Mouse (Mus musculus): Measurements from ENCODE around the gene Gm973. TPM values are rescaled to one million over a fixed set of nuclear protein-coding genes. Genes with fewer than 3 reads are reported as not detected.

Gm973 gene
- polyA plus RNA-seq, 1 experiment, result not detected

DNA sequence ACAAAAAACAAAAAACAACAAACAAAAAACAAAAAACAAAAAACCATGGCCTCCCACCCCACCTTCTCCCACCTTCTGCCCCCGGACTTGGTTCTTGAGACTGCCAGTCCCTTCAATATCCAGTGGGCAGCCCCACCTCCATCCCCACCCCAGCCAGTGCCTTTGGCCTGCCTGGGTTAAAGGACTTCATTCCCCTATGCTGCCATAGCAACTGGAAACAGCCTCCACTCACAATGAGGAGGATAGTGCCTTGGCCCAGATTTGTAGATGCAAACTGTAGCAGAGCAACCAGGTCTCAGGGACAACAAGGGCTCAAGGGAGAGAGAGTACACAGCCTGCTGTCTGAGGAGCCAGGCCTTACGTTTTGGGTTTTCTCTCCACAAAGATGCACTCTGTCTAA lies 8.0 kb downstream of the Gm973 start:
- no peak for TF ChIP-seq MAX (IDR thresholded peaks at IDR 0.05)
- TF ChIP-seq MYOG (IDR thresholded peaks at IDR 0.05; ENCODE audit: control insufficient read depth, extremely low read depth, insufficient read length), result no peak
- no peak for TF ChIP-seq FOSL1 (IDR thresholded peaks at IDR 0.05; ENCODE audit: insufficient read depth, low read length, poor library complexity, severe bottlenecking)
- no peak for TF ChIP-seq CTCF (IDR thresholded peaks at IDR 0.05; ENCODE audit: control insufficient read depth, insufficient read depth, insufficient read length)
- no peak for TF ChIP-seq MYOD1 (IDR thresholded peaks at IDR 0.05; ENCODE audit: control insufficient read depth, insufficient read length, low read depth)
- TF ChIP-seq USF1 (IDR thresholded peaks at IDR 0.05; ENCODE audit: low read depth), result no peak
- no peak for TF ChIP-seq CEBPB (IDR thresholded peaks at IDR 0.05; ENCODE audit: low read depth)

GRCm38 (mm10) chr1:59524759-59525158 lies 8.7 kb downstream of the Gm973 start:
- H3K4me3 ChIP-seq (ENCODE audit: insufficient read depth, poor library complexity, severe bottlenecking), result no peak overlapping the region
- no peaks in the 10 kb centered on the region for H3K79me3 ChIP-seq (ENCODE audit: low read depth)
- H3K79me2 ChIP-seq (ENCODE audit: control insufficient read depth, insufficient read depth), result no peaks in the 10 kb centered on the region
- H3K27me3 ChIP-seq (ENCODE audit: control insufficient read depth, insufficient read depth, insufficient read length), result no peaks in the 10 kb centered on the region
- TF ChIP-seq MYOD1 (IDR thresholded peaks at IDR 0.05; ENCODE audit: control insufficient read depth, insufficient read length, low read depth) (no peak), MAX (IDR thresholded peaks at IDR 0.05) (no peak), FOSL1 (IDR thresholded peaks at IDR 0.05; ENCODE audit: insufficient read depth, low read length, poor library complexity, severe bottlenecking) (no peak), CEBPB (IDR thresholded peaks at IDR 0.05; ENCODE audit: low read depth) (no peak), CTCF (IDR thresholded peaks at IDR 0.05; ENCODE audit: control insufficient read depth, insufficient read depth, insufficient read length) (no peak), MYOG (IDR thresholded peaks at IDR 0.05; ENCODE audit: control insufficient read depth, extremely low read depth, insufficient read length) (no peak), USF1 (IDR thresholded peaks at IDR 0.05; ENCODE audit: low read depth) (no peak)
- no peaks in the 10 kb centered on the region for H3K36me3 ChIP-seq (ENCODE audit: control insufficient read depth, insufficient read depth)
- no peak overlapping the region for H3ac ChIP-seq (ENCODE audit: control insufficient read depth, insufficient read length, low read depth)

More for the DNA sequence above, 8.0 kb downstream of the Gm973 start:
- no peak overlapping the region for H3ac ChIP-seq (ENCODE audit: control insufficient read depth, insufficient read length, low read depth)
- H3K79me3 ChIP-seq (ENCODE audit: low read depth), result no peaks in the 10 kb centered on the region
- no peaks in the 10 kb centered on the region for H3K27me3 ChIP-seq (ENCODE audit: control insufficient read depth, insufficient read depth, insufficient read length)
- H3K79me2 ChIP-seq (ENCODE audit: control insufficient read depth, insufficient read depth), result no peaks in the 10 kb centered on the region
- H3K36me3 ChIP-seq (ENCODE audit: control insufficient read depth, insufficient read depth), result no peaks in the 10 kb centered on the region
- no peak overlapping the region for H3K4me3 ChIP-seq (ENCODE audit: insufficient read depth, poor library complexity, severe bottlenecking)

DNA sequence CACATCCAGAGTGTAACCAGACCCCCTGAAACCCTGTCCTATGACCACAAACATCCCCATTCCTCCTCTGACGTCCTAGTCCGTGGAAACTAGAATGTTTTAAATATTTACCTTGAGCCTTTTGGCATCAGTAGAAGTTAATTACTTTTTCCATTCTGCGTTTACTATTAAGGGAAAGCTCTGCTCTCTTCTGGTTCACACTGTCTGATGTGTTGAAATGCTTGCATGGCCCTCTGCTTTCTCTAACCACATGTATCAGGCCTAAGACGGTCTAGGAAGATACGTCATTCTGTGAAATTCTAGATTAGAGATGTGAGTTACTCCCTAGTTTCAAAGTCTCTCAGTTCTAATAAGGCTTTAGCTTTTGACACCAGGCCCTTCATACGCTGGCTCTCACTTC lies 11.2 kb downstream of the Gm973 start:
- TF ChIP-seq MYOG (IDR thresholded peaks at IDR 0.05; ENCODE audit: control insufficient read depth, extremely low read depth, insufficient read length) (no peak), MYOD1 (IDR thresholded peaks at IDR 0.05; ENCODE audit: control insufficient read depth, insufficient read length, low read depth) (no peak), USF1 (IDR thresholded peaks at IDR 0.05; ENCODE audit: low read depth) (no peak), MAX (IDR thresholded peaks at IDR 0.05) (no peak), CTCF (IDR thresholded peaks at IDR 0.05; ENCODE audit: control insufficient read depth, insufficient read depth, insufficient read length) (no peak), CEBPB (IDR thresholded peaks at IDR 0.05; ENCODE audit: low read depth) (no peak), FOSL1 (IDR thresholded peaks at IDR 0.05; ENCODE audit: insufficient read depth, low read length, poor library complexity, severe bottlenecking) (no peak)
- Histone ChIP-seq H3ac (ENCODE audit: control insufficient read depth, insufficient read length, low read depth) (no peak overlapping the region), H3K36me3 (ENCODE audit: control insufficient read depth, insufficient read depth) (no peaks in the 10 kb centered on the region), H3K4me3 (ENCODE audit: insufficient read depth, poor library complexity, severe bottlenecking) (no peak overlapping the region), H3K79me3 (ENCODE audit: low read depth) (no peaks in the 10 kb centered on the region), H3K79me2 (ENCODE audit: control insufficient read depth, insufficient read depth) (no peaks in the 10 kb centered on the region), H3K27me3 (ENCODE audit: control insufficient read depth, insufficient read depth, insufficient read length) (no peaks in the 10 kb centered on the region)

DNA sequence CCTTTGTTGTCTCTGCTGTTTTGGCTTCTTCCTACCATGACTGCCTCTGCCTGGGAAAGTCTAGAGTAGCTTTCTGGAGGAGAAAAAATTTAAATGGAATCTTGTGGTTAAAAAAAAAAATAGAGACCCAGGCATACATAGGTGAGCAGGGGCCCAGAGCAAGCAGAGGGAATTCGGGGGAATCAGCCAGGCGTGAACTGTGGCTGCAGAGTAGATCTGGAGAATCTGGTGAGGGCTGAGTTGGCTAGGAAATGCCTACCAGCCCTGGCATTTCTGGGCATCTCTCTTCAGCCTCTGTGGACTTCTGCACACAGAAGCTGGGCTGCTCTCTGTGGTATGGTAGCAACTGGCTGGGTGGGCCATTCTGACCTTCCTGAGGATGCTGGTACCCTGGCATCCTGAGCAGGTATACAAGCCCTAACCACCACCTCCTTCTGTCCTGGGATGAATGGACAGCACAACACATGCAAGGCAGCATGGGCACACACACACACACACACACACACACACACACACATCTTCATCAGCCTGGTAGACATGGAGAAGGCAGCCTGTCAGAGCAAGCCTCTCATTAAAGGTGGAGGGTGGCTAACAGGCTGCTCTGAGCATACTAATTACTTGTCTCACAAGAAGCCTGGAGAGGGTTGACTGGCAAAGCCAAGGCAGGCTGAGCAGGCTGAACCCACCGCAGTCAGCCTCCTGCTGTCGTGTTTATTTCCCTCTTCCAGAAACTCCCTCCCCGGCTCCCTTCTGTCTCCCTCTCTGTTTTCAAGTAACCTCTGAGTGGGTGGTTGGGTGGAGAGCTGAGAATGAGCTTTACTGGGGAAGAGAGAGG lies 19.1 kb downstream of the Gm973 start:
- Histone ChIP-seq H3K79me2 (ENCODE audit: control insufficient read depth, insufficient read depth) (no peaks in the 10 kb centered on the region), H3K27me3 (ENCODE audit: control insufficient read depth, insufficient read depth, insufficient read length) (peaks cover 3% of the 10 kb centered on the region), H3K4me3 (ENCODE audit: insufficient read depth, poor library complexity, severe bottlenecking) (no peak overlapping the region), H3ac (ENCODE audit: control insufficient read depth, insufficient read length, low read depth) (no peak overlapping the region), H3K79me3 (ENCODE audit: low read depth) (no peaks in the 10 kb centered on the region), H3K36me3 (ENCODE audit: control insufficient read depth, insufficient read depth) (no peaks in the 10 kb centered on the region)
- TF ChIP-seq USF1 (IDR thresholded peaks at IDR 0.05; ENCODE audit: low read depth) (no peak), MYOG (IDR thresholded peaks at IDR 0.05; ENCODE audit: control insufficient read depth, extremely low read depth, insufficient read length) (no peak), FOSL1 (IDR thresholded peaks at IDR 0.05; ENCODE audit: insufficient read depth, low read length, poor library complexity, severe bottlenecking) (no peak), MAX (IDR thresholded peaks at IDR 0.05) (no peak), CEBPB (IDR thresholded peaks at IDR 0.05; ENCODE audit: low read depth) (no peak), MYOD1 (IDR thresholded peaks at IDR 0.05; ENCODE audit: control insufficient read depth, insufficient read length, low read depth) (no peak), CTCF (IDR thresholded peaks at IDR 0.05; ENCODE audit: control insufficient read depth, insufficient read depth, insufficient read length) (no peak)

GRCm38 (mm10) chr1:59538381-59538780 lies 22.3 kb downstream of the Gm973 start:
- no peaks in the 10 kb centered on the region for H3K79me3 ChIP-seq (ENCODE audit: low read depth)
- TF ChIP-seq FOSL1 (IDR thresholded peaks at IDR 0.05; ENCODE audit: insufficient read depth, low read length, poor library complexity, severe bottlenecking) (no peak), CEBPB (IDR thresholded peaks at IDR 0.05; ENCODE audit: low read depth) (no peak), MAX (IDR thresholded peaks at IDR 0.05) (no peak), USF1 (IDR thresholded peaks at IDR 0.05; ENCODE audit: low read depth) (no peak), CTCF (IDR thresholded peaks at IDR 0.05; ENCODE audit: control insufficient read depth, insufficient read depth, insufficient read length) (no peak), MYOD1 (IDR thresholded peaks at IDR 0.05; ENCODE audit: control insufficient read depth, insufficient read length, low read depth) (no peak), MYOG (IDR thresholded peaks at IDR 0.05; ENCODE audit: control insufficient read depth, extremely low read depth, insufficient read length) (no peak)

More at GRCm38 (mm10) chr1:59538381-59538780, 22.3 kb downstream of the Gm973 start:
- H3K36me3 ChIP-seq (ENCODE audit: control insufficient read depth, insufficient read depth), result no peaks in the 10 kb centered on the region
- no peaks in the 10 kb centered on the region for H3K79me2 ChIP-seq (ENCODE audit: control insufficient read depth, insufficient read depth)
- no peak overlapping the region for H3K4me3 ChIP-seq (ENCODE audit: insufficient read depth, poor library complexity, severe bottlenecking)
- H3ac ChIP-seq (ENCODE audit: control insufficient read depth, insufficient read length, low read depth), result no peak overlapping the region
- no peaks in the 10 kb centered on the region for H3K27me3 ChIP-seq (ENCODE audit: control insufficient read depth, insufficient read depth, insufficient read length)

All from C2C12 (cell line).